Mouse (Mus musculus) MEL (cell line): Measurements from ENCODE around the gene Masp1.

Experiments
- CHD2 ChIP-seq: IDR thresholded peaks from 2 replicates; pipeline ENCODE4 v1.6.1; 2011; ENCODE audit warnings: low read length, improper control_type of control experiment
- MAFK ChIP-seq: IDR thresholded peaks from 2 replicates; pipeline ENCODE4 v1.6.1; 2011; ENCODE audit warnings: low read depth, mild to moderate bottlenecking, low read length, improper control_type of control experiment, borderline replicate concordance

- TF ChIP-seq CHD2: no peak
- TF ChIP-seq MAFK: no peak
Observed at GRCm38 (mm10) chr16:23505904-23506687, 14.5 kb downstream of the Masp1 start.
